Mouse (Mus musculus) T-cell, adult 66 days (primary cell): ENCODE results near the gene Neurog3. TPM values are rescaled to one million over a fixed set of nuclear protein-coding genes. Genes with fewer than 3 reads are reported as not detected.

Experiments used
- total RNA-seq, 2 experiments: library from RNA; stranded (reverse); gene quantifications; 3 replicates in 1 of 2; 4 replicates in 1 of 2; pipeline ENCODE4 v1.2.4; 2023

Gene Neurog3
- not detected for total RNA-seq

GRCm38 (mm10) chr10:62132691-62133281 is at the start of gene Neurog3:
Neurog3 (plus strand) TSS chr10:62133090.

GRCm38 (mm10) chr10:62143820-62144219 is 10.9 kb downstream of the Neurog3 start, which contains the start of gene Fam241b:
Fam241b (minus strand) TSS chr10:62143920.

Other genes starting within 250 kb of the Neurog3 start
- gene Col13a1, start 154.0 kb upstream of the Neurog3 start, total RNA-seq, result not detected
- 1 to 10 TPM; 3.6 to 4.0 TPM for gene Fam241b, start 10.8 kb downstream of the Neurog3 start, total RNA-seq
- gene Tspan15, start 98.2 kb downstream of the Neurog3 start, total RNA-seq, result 1 to 10 TPM; 1.5 to 3.3 TPM
- not detected for gene Tacr2, start 119.3 kb downstream of the Neurog3 start, total RNA-seq
- gene Hk1, start 246.8 kb downstream of the Neurog3 start, total RNA-seq, result 10 to 100 TPM; 76.7 to 83.6 TPM